Mouse (Mus musculus): ENCODE results near the gene Rnase10.
"Not testable (repeated sequence)": the region's sequence is repeated elsewhere in the genome, so short reads cannot be mapped to it uniquely, and the experiment has no call there.

Rnase10 gene

GRCm38 (mm10) chr14:51007152-51007801, at the start of gene Rnase10:
Gene Rnase10, plus strand, starts transcription at chr14:51007751.
- Histone ChIP-seq H3K36me3 (ENCODE audit: control insufficient read depth, insufficient read depth, low read length, poor library complexity, severe bottlenecking) (no peaks in the 10 kb centered on the region), H3K27me3 (ENCODE audit: control insufficient read depth, insufficient read depth, low read length, poor library complexity, severe bottlenecking) (no peaks in the 10 kb centered on the region)
- DNase-seq (ENCODE audit: low read depth, low spot score): no peak

- not testable (repeated sequence) for H3K27me3 ChIP-seq (ENCODE audit: control insufficient read depth, insufficient read depth, low read length, poor library complexity, severe bottlenecking); H3K36me3 ChIP-seq (ENCODE audit: control insufficient read depth, insufficient read depth, low read length, poor library complexity, severe bottlenecking)
These were observed 49.1 kb upstream of the Rnase10 start for GRCm38 (mm10) chr14:50958289-50958995.

GRCm38 (mm10) chr14:50968216-50968980, 39.2 kb upstream of the Rnase10 start:
- no peaks in the 10 kb centered on the region for H3K36me3 ChIP-seq (ENCODE audit: control insufficient read depth, insufficient read depth, low read length, poor library complexity, severe bottlenecking)
- no peaks in the 10 kb centered on the region for H3K27me3 ChIP-seq (ENCODE audit: control insufficient read depth, insufficient read depth, low read length, poor library complexity, severe bottlenecking)
- no peak for DNase-seq (ENCODE audit: low read depth, low spot score)

More at GRCm38 (mm10) chr14:50958289-50958995, 49.1 kb upstream of the Rnase10 start:
- DNase-seq (ENCODE audit: low read depth, low spot score): not testable (repeated sequence)

GRCm38 (mm10) chr14:50969041-50969440, 38.5 kb upstream of the Rnase10 start:
- Histone ChIP-seq H3K27me3 (ENCODE audit: control insufficient read depth, insufficient read depth, low read length, poor library complexity, severe bottlenecking) (no peaks in the 10 kb centered on the region), H3K36me3 (ENCODE audit: control insufficient read depth, insufficient read depth, low read length, poor library complexity, severe bottlenecking) (no peaks in the 10 kb centered on the region)
- DNase-seq (ENCODE audit: low read depth, low spot score): no peak

GRCm38 (mm10) chr14:50969558-50970544, 37.7 kb upstream of the Rnase10 start:
- DNase-seq (ENCODE audit: low read depth, low spot score): no peak
- no peaks in the 10 kb centered on the region for H3K36me3 ChIP-seq (ENCODE audit: control insufficient read depth, insufficient read depth, low read length, poor library complexity, severe bottlenecking)
- H3K27me3 ChIP-seq (ENCODE audit: control insufficient read depth, insufficient read depth, low read length, poor library complexity, severe bottlenecking): no peaks in the 10 kb centered on the region

- H3K27me3 ChIP-seq (ENCODE audit: control insufficient read depth, insufficient read depth, low read length, poor library complexity, severe bottlenecking): no peaks in the 10 kb centered on the region
- H3K36me3 ChIP-seq (ENCODE audit: control insufficient read depth, insufficient read depth, low read length, poor library complexity, severe bottlenecking): no peaks in the 10 kb centered on the region
- peak; percentile 26 for DNase-seq (ENCODE audit: low read depth, low spot score)
These were observed 36.7 kb upstream of the Rnase10 start for GRCm38 (mm10) chr14:50970822-50971221.

- DNase-seq (ENCODE audit: low read depth, low spot score); H3K36me3 ChIP-seq (ENCODE audit: control insufficient read depth, insufficient read depth, low read length, poor library complexity, severe bottlenecking): not testable (repeated sequence)
These were observed 34.5 kb upstream of the Rnase10 start for GRCm38 (mm10) chr14:50973054-50973453.

GRCm38 (mm10) chr14:50973700-50974099, 33.9 kb upstream of the Rnase10 start:
- no peaks in the 10 kb centered on the region for H3K36me3 ChIP-seq (ENCODE audit: control insufficient read depth, insufficient read depth, low read length, poor library complexity, severe bottlenecking)
- no peaks in the 10 kb centered on the region for H3K27me3 ChIP-seq (ENCODE audit: control insufficient read depth, insufficient read depth, low read length, poor library complexity, severe bottlenecking)
- no peak for DNase-seq (ENCODE audit: low read depth, low spot score)

More at GRCm38 (mm10) chr14:50973054-50973453, 34.5 kb upstream of the Rnase10 start:
- not testable (repeated sequence) for H3K27me3 ChIP-seq (ENCODE audit: control insufficient read depth, insufficient read depth, low read length, poor library complexity, severe bottlenecking)

GRCm38 (mm10) chr14:50975001-50975400, 32.5 kb upstream of the Rnase10 start:
- no peaks in the 10 kb centered on the region for H3K27me3 ChIP-seq (ENCODE audit: control insufficient read depth, insufficient read depth, low read length, poor library complexity, severe bottlenecking)
- DNase-seq (ENCODE audit: low read depth, low spot score): no peak
- H3K36me3 ChIP-seq (ENCODE audit: control insufficient read depth, insufficient read depth, low read length, poor library complexity, severe bottlenecking): no peaks in the 10 kb centered on the region

GRCm38 (mm10) chr14:50976674-50977073, 30.9 kb upstream of the Rnase10 start:
- DNase-seq (ENCODE audit: low read depth, low spot score): peak; percentile 41
- Histone ChIP-seq H3K27me3 (ENCODE audit: control insufficient read depth, insufficient read depth, low read length, poor library complexity, severe bottlenecking) (no peaks in the 10 kb centered on the region), H3K36me3 (ENCODE audit: control insufficient read depth, insufficient read depth, low read length, poor library complexity, severe bottlenecking) (no peaks in the 10 kb centered on the region)

GRCm38 (mm10) chr14:50978451-50978850, 29.1 kb upstream of the Rnase10 start:
- DNase-seq (ENCODE audit: low read depth, low spot score): peak; percentile 16
- H3K27me3 ChIP-seq (ENCODE audit: control insufficient read depth, insufficient read depth, low read length, poor library complexity, severe bottlenecking); H3K36me3 ChIP-seq (ENCODE audit: control insufficient read depth, insufficient read depth, low read length, poor library complexity, severe bottlenecking): not testable (repeated sequence)

- no peaks in the 10 kb centered on the region for H3K36me3 ChIP-seq (ENCODE audit: control insufficient read depth, insufficient read depth, low read length, poor library complexity, severe bottlenecking)
- H3K27me3 ChIP-seq (ENCODE audit: control insufficient read depth, insufficient read depth, low read length, poor library complexity, severe bottlenecking): no peaks in the 10 kb centered on the region
- DNase-seq (ENCODE audit: low read depth, low spot score): no peak
These were observed 27.9 kb upstream of the Rnase10 start for GRCm38 (mm10) chr14:50979631-50980030.

- Histone ChIP-seq H3K27me3 (ENCODE audit: control insufficient read depth, insufficient read depth, low read length, poor library complexity, severe bottlenecking) (no peaks in the 10 kb centered on the region), H3K36me3 (ENCODE audit: control insufficient read depth, insufficient read depth, low read length, poor library complexity, severe bottlenecking) (no peaks in the 10 kb centered on the region)
- DNase-seq (ENCODE audit: low read depth, low spot score): peak; percentile 49
These were observed 26.3 kb upstream of the Rnase10 start for GRCm38 (mm10) chr14:50981207-50981606.

GRCm38 (mm10) chr14:50981837-50982236, 25.7 kb upstream of the Rnase10 start:
- H3K27me3 ChIP-seq (ENCODE audit: control insufficient read depth, insufficient read depth, low read length, poor library complexity, severe bottlenecking): no peaks in the 10 kb centered on the region
- DNase-seq (ENCODE audit: low read depth, low spot score): peak; percentile 42
- H3K36me3 ChIP-seq (ENCODE audit: control insufficient read depth, insufficient read depth, low read length, poor library complexity, severe bottlenecking): no peaks in the 10 kb centered on the region

All from splenic B cell, adult 2 months (primary cell).